25 mouse cellular contexts compared by ENCODE assay signal in the genomic region with DNA sequence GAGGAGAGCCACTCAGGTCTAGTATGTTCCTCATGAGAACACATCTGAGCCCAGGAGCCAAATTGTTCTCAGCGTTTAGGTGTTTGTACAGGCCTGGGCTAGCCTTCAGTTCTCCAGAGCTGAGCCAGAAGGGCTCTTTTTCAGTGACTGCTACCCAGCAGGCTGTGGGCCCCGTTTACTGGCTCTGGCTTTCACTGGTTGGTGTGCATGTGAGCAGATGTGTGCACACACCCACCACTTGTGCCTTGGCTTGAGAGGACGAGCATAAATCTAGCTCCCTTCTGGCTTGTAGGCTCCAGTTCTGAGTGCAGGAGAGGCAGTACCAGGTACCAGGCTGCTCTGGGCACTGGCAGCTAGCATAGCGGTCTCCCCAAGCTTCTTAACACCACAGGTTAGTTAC. TPM values are rescaled to one million over a fixed set of nuclear protein-coding genes. Genes with fewer than 3 reads are reported as not detected.
DNase-seq lines count a peak whose midpoint lies in the region; ATAC-seq and TF ChIP-seq lines count a peak whose summit lies in the region.
"Had no signal": no experiment of that assay in that cellular context is flagged by ENCODE, and none has a peak within 500 bp of the region (broad histone marks: within the 10 kb centered on the region; RNA-seq: fewer than 3 reads in every experiment).

No protein-coding gene starts in this region.

- H3K27ac ChIP-seq in forebrain, embryonic 12.5 days = peak overlapping the region; percentile 63; the same call in 1 of the 2 replicates
- no peak overlapping the region for H3K27ac ChIP-seq in forebrain, embryonic 10.5 days
- peak overlapping the region; percentile 77 for H3K27ac ChIP-seq in hindbrain, embryonic 13.5 days
- H3K27ac ChIP-seq in hindbrain, embryonic 11.5 days (ENCODE audit: low read depth, low read length) = no peak overlapping the region
- H3K27ac ChIP-seq in neural tube, embryonic 12.5 days = no peak overlapping the region
- peak overlapping the region; percentile 71 for H3K27ac ChIP-seq in midbrain, embryonic 16.5 days (ENCODE audit: low read length)
- H3K27ac ChIP-seq in gastrocnemius, adult 2 months = no peak overlapping the region
- H3K27ac ChIP-seq: embryonic facial prominence, embryonic 13.5 days; heart, embryonic 10.5 days; intestine, embryonic 15.5 days; limb, embryonic 15.5 days had no signal

- no peak for TF ChIP-seq CTCF in gastrocnemius, adult 2 months (IDR thresholded peaks at IDR 0.05)

- H3K4me3 ChIP-seq in forebrain, embryonic 12.5 days (replicated peaks) = no peak overlapping the region
- no peak overlapping the region for H3K4me3 ChIP-seq in forebrain, embryonic 10.5 days
- H3K4me3 ChIP-seq in hindbrain, embryonic 13.5 days = no peak overlapping the region
- no peak overlapping the region for H3K4me3 ChIP-seq in hindbrain, embryonic 11.5 days (ENCODE audit: low read depth, low read length)
- H3K4me3 ChIP-seq in neural tube, embryonic 12.5 days = no peak overlapping the region
- H3K4me3 ChIP-seq in midbrain, embryonic 16.5 days (ENCODE audit: low read depth, low read length) = no peak overlapping the region
- no peak overlapping the region for H3K4me3 ChIP-seq in gastrocnemius, adult 2 months
- H3K4me3 ChIP-seq: embryonic facial prominence, embryonic 13.5 days; heart, embryonic 10.5 days; intestine, embryonic 15.5 days; limb, embryonic 15.5 days; megakaryocyte, embryonic 14.5 days had no signal

- H3K27me3 ChIP-seq in forebrain, embryonic 12.5 days = no peaks in the 10 kb centered on the region
- H3K27me3 ChIP-seq in forebrain, embryonic 10.5 days (ENCODE audit: poor library complexity, severe bottlenecking) = no peaks in the 10 kb centered on the region
- no peaks in the 10 kb centered on the region for H3K27me3 ChIP-seq in hindbrain, embryonic 13.5 days
- no peaks in the 10 kb centered on the region for H3K27me3 ChIP-seq in hindbrain, embryonic 11.5 days (ENCODE audit: control insufficient read depth, insufficient read depth, low read length)
- no peaks in the 10 kb centered on the region for H3K27me3 ChIP-seq in neural tube, embryonic 12.5 days (replicated peaks)
- H3K27me3 ChIP-seq in midbrain, embryonic 16.5 days (ENCODE audit: control insufficient read depth, insufficient read depth, low read depth, low read length) = no peaks in the 10 kb centered on the region
- H3K27me3 ChIP-seq: embryonic facial prominence, embryonic 13.5 days; intestine, embryonic 15.5 days; limb, embryonic 15.5 days had no signal

- ATAC-seq in forebrain, embryonic 12.5 days (ENCODE audit: low FRiP score) = no peak
- ATAC-seq in hindbrain, embryonic 13.5 days (ENCODE audit: low FRiP score) = no peak
- no peak for ATAC-seq in hindbrain, embryonic 11.5 days (ENCODE audit: low FRiP score)
- no peak for ATAC-seq in neural tube, embryonic 12.5 days (ENCODE audit: low FRiP score, low read depth)
- no peak for ATAC-seq in midbrain, embryonic 16.5 days
- ATAC-seq: CD4-positive, CD25-positive, alpha-beta regulatory T cell, adult 4 months; intestine, embryonic 15.5 days had no signal

- WGBS in forebrain, embryonic 12.5 days = 84% methylated on average over 4 of the region's 4 CpGs
- 87% methylated on average over 4 of the region's 4 CpGs for whole genome bisulfite sequencing in forebrain, embryonic 10.5 days
- WGBS in hindbrain, embryonic 13.5 days = 89% methylated on average over 4 of the region's 4 CpGs
- WGBS in hindbrain, embryonic 11.5 days = 80% methylated on average over 4 of the region's 4 CpGs
- WGBS in neural tube, embryonic 12.5 days = 87% methylated on average over 4 of the region's 4 CpGs
- WGBS in midbrain, embryonic 16.5 days = 77% methylated on average over 4 of the region's 4 CpGs

- H3K4me2 ChIP-seq in forebrain, embryonic 12.5 days = no peak overlapping the region
- no peak overlapping the region for H3K4me2 ChIP-seq in hindbrain, embryonic 13.5 days
- H3K4me2 ChIP-seq in hindbrain, embryonic 11.5 days (replicated peaks; ENCODE audit: low read depth, low read length) = no peak overlapping the region
- H3K4me2 ChIP-seq in neural tube, embryonic 12.5 days (replicated peaks) = no peak overlapping the region
- H3K4me2 ChIP-seq in midbrain, embryonic 16.5 days (ENCODE audit: low read length) = no peak overlapping the region
- H3K4me2 ChIP-seq: embryonic facial prominence, embryonic 13.5 days; intestine, embryonic 15.5 days; limb, embryonic 15.5 days had no signal

- intact Hi-C loops in gastrocnemius, adult 2 months (cut with DNase I) = no loop called here

- H3K9me3 ChIP-seq in forebrain, embryonic 12.5 days = no peaks in the 10 kb centered on the region
- no peaks in the 10 kb centered on the region for H3K9me3 ChIP-seq in forebrain, embryonic 10.5 days
- no peaks in the 10 kb centered on the region for H3K9me3 ChIP-seq in hindbrain, embryonic 13.5 days
- H3K9me3 ChIP-seq in hindbrain, embryonic 11.5 days (ENCODE audit: control insufficient read depth, low read length) = no peaks in the 10 kb centered on the region
- no peaks in the 10 kb centered on the region for H3K9me3 ChIP-seq in neural tube, embryonic 12.5 days
- H3K9me3 ChIP-seq in midbrain, embryonic 16.5 days (replicated peaks; ENCODE audit: control insufficient read depth, low read length, poor library complexity, severe bottlenecking) = no peaks in the 10 kb centered on the region
- H3K9me3 ChIP-seq: embryonic facial prominence, embryonic 13.5 days; G1E; heart, embryonic 10.5 days; intestine, embryonic 15.5 days; limb, embryonic 15.5 days; megakaryocyte, embryonic 14.5 days had no signal

- no peak for DNase-seq in forebrain, embryonic 10.5 days (ENCODE audit: extremely low spot score, low spot score)
- DNase-seq in hindbrain, embryonic 11.5 days (ENCODE audit: low spot score) = no peak
- DNase-seq in neural tube, embryonic 10.5 days (ENCODE audit: extremely low spot score, low spot score) = no peak
- no peak for DNase-seq in gastrocnemius, adult 2 months
- DNase-seq: adrenal gland, postnatal 36 days; cerebellum, adult 9-10 months; gastrocnemius, postnatal 36 days; lung, postnatal 14 days; right cerebral cortex, postnatal 4 days; thymus, postnatal 36 days had no signal

- H3K9ac ChIP-seq in forebrain, embryonic 12.5 days = no peak overlapping the region
- no peak overlapping the region for H3K9ac ChIP-seq in hindbrain, embryonic 13.5 days
- no peak overlapping the region for H3K9ac ChIP-seq in hindbrain, embryonic 11.5 days (ENCODE audit: low read depth, low read length)
- 0 out of 2 replicates have a peak overlapping the region, but pooled peaks have one; percentile 1 for H3K9ac ChIP-seq in neural tube, embryonic 12.5 days
- H3K9ac ChIP-seq in midbrain, embryonic 16.5 days (ENCODE audit: low read depth, low read length) = no peak overlapping the region
- H3K9ac ChIP-seq: embryonic facial prominence, embryonic 13.5 days; intestine, embryonic 15.5 days; limb, embryonic 15.5 days had no signal

- H3K4me1 ChIP-seq in forebrain, embryonic 12.5 days = peaks cover 13% of the 10 kb centered on the region
- peaks cover 7% of the 10 kb centered on the region for H3K4me1 ChIP-seq in forebrain, embryonic 10.5 days
- H3K4me1 ChIP-seq in hindbrain, embryonic 13.5 days (replicated peaks) = peaks cover 15% of the 10 kb centered on the region
- no peaks in the 10 kb centered on the region; the same call in 1 of the 2 replicates for H3K4me1 ChIP-seq in hindbrain, embryonic 11.5 days (replicated peaks; ENCODE audit: control insufficient read depth, insufficient read depth, low read length)
- H3K4me1 ChIP-seq in neural tube, embryonic 12.5 days = peaks cover 10% of the 10 kb centered on the region; the same call in 1 of the 2 replicates
- 0 out of 2 replicates have a peak, but pooled peaks cover 3% of the 10 kb centered on the region for H3K4me1 ChIP-seq in midbrain, embryonic 16.5 days (ENCODE audit: control insufficient read depth, insufficient read depth, low read length)
- H3K4me1 ChIP-seq: embryonic facial prominence, embryonic 13.5 days; intestine, embryonic 15.5 days; limb, embryonic 15.5 days had no signal

- H3K36me3 ChIP-seq in forebrain, embryonic 12.5 days (replicated peaks) = peaks cover 93% of the 10 kb centered on the region
- peaks cover 99% of the 10 kb centered on the region for H3K36me3 ChIP-seq in forebrain, embryonic 10.5 days (replicated peaks)
- H3K36me3 ChIP-seq in hindbrain, embryonic 13.5 days = peaks cover 88% of the 10 kb centered on the region
- peaks cover 15% of the 10 kb centered on the region; the same call in 1 of the 2 replicates for H3K36me3 ChIP-seq in hindbrain, embryonic 11.5 days (ENCODE audit: control insufficient read depth, insufficient read depth, low read length)
- peaks cover 82% of the 10 kb centered on the region for H3K36me3 ChIP-seq in neural tube, embryonic 12.5 days
- peaks cover 32% of the 10 kb centered on the region for H3K36me3 ChIP-seq in midbrain, embryonic 16.5 days (ENCODE audit: control insufficient read depth, insufficient read depth, low read length)

RNA-seq across cellular contexts. Expression of a gene that starts 28.4 kb away (rescaled TPM):
- 81.5 and 83.2 TPM in 2 replicates for polyA plus RNA-seq in forebrain, embryonic 12.5 days (2016; fragmentation: Nextera tagmentation; extraction: Ambion mirVana)
- polyA plus RNA-seq in forebrain, embryonic 10.5 days (2016; fragmentation: Nextera tagmentation; extraction: Ambion mirVana) = 131 and 132 TPM in 2 replicates
- polyA plus RNA-seq in hindbrain, embryonic 13.5 days (2015; fragmentation: Nextera tagmentation; extraction: Ambion mirVana) = 76.4 and 76.6 TPM in 2 replicates
- 107 and 113 TPM in 2 replicates for polyA plus RNA-seq in hindbrain, embryonic 11.5 days (2014; fragmentation: Nextera tagmentation; extraction: Ambion mirVana)
- 94.2 and 95.4 TPM in 2 replicates for polyA plus RNA-seq in neural tube, embryonic 12.5 days (2016; fragmentation: Nextera tagmentation; extraction: Ambion mirVana)
- polyA plus RNA-seq in midbrain, embryonic 16.5 days (2015; fragmentation: Nextera tagmentation; extraction: Ambion mirVana) = 74.1 and 77.3 TPM in 2 replicates
- 10 to 100 TPM; 80.8 to 97.5 TPM for total RNA-seq in gastrocnemius, adult 2 months (2021)

RNA-seq across cellular contexts. Expression of a gene that starts 28.5 kb away (rescaled TPM):
- 6.0 and 7.0 TPM in 2 replicates for polyA plus RNA-seq in forebrain, embryonic 12.5 days (2016; fragmentation: Nextera tagmentation; extraction: Ambion mirVana)
- 8.9 and 11.3 TPM in 2 replicates for polyA plus RNA-seq in forebrain, embryonic 10.5 days (2016; fragmentation: Nextera tagmentation; extraction: Ambion mirVana)
- polyA plus RNA-seq in hindbrain, embryonic 13.5 days (2015; fragmentation: Nextera tagmentation; extraction: Ambion mirVana) = 4.7 and 5.4 TPM in 2 replicates
- polyA plus RNA-seq in hindbrain, embryonic 11.5 days (2014; fragmentation: Nextera tagmentation; extraction: Ambion mirVana) = 2.3 and 5.5 TPM in 2 replicates
- 4.3 and 5.2 TPM in 2 replicates for polyA plus RNA-seq in neural tube, embryonic 12.5 days (2016; fragmentation: Nextera tagmentation; extraction: Ambion mirVana)
- polyA plus RNA-seq in midbrain, embryonic 16.5 days (2015; fragmentation: Nextera tagmentation; extraction: Ambion mirVana) = 4.1 and 7.2 TPM in 2 replicates
- 10 to 100 TPM; 16.3 to 20.1 TPM for total RNA-seq in gastrocnemius, adult 2 months (2021)

RNA-seq across cellular contexts. Expression of a gene that starts 58.4 kb away (rescaled TPM):
- not detected in 2 replicates for polyA plus RNA-seq in forebrain, embryonic 12.5 days (2016; fragmentation: Nextera tagmentation; extraction: Ambion mirVana)
- polyA plus RNA-seq in forebrain, embryonic 10.5 days (2016; fragmentation: Nextera tagmentation; extraction: Ambion mirVana) = 0.06 TPM in 1 of 2 replicates, not detected in the other
- polyA plus RNA-seq in hindbrain, embryonic 13.5 days (2015; fragmentation: Nextera tagmentation; extraction: Ambion mirVana) = 0.06 TPM in 1 of 2 replicates, not detected in the other
- polyA plus RNA-seq in hindbrain, embryonic 11.5 days (2014; fragmentation: Nextera tagmentation; extraction: Ambion mirVana) = 0.13 and 0.20 TPM in 2 replicates
- polyA plus RNA-seq in neural tube, embryonic 12.5 days (2016; fragmentation: Nextera tagmentation; extraction: Ambion mirVana) = 0.34 and 0.37 TPM in 2 replicates
- polyA plus RNA-seq in midbrain, embryonic 16.5 days (2015; fragmentation: Nextera tagmentation; extraction: Ambion mirVana) = not detected in 2 replicates
- total RNA-seq in gastrocnemius, adult 2 months (2021) = not detected
- total RNA-seq: adrenal gland, postnatal 36 days; gastrocnemius, postnatal 36 days; heart, postnatal 25 days; left cerebral cortex, adult 8-10 months had no signal
- polyA plus RNA-seq: CD4-positive, CD25-positive, alpha-beta regulatory T cell, adult 4 months; embryonic facial prominence, embryonic 13.5 days; G1E; heart, embryonic 10.5 days; intestine, embryonic 15.5 days; large intestine, adult 2 months; limb, embryonic 15.5 days; liver, embryonic 16.5 days had no signal

Comparison
In these comparisons a context has a peak if more than half of its experiments do, and no peak if none do; other contexts are left out.
1. H3K27ac ChIP-seq: peak in forebrain, embryonic 12.5 days (single experiment), hindbrain, embryonic 13.5 days (single experiment) and midbrain, embryonic 16.5 days (single experiment); none in forebrain, embryonic 10.5 days (single experiment), hindbrain, embryonic 11.5 days (single experiment), neural tube, embryonic 12.5 days (single experiment) and gastrocnemius, adult 2 months (single experiment).